Mouse (Mus musculus) lung, postnatal 25 days (tissue): ENCODE measurements around the gene Hist1h2ac.

Source experiments
- DNase-seq: peaks from one replicate; pipeline ENCODE4 v3.0.0; 2022; ENCODE audit warnings: low spot score

The Hist1h2ac gene

DNA sequence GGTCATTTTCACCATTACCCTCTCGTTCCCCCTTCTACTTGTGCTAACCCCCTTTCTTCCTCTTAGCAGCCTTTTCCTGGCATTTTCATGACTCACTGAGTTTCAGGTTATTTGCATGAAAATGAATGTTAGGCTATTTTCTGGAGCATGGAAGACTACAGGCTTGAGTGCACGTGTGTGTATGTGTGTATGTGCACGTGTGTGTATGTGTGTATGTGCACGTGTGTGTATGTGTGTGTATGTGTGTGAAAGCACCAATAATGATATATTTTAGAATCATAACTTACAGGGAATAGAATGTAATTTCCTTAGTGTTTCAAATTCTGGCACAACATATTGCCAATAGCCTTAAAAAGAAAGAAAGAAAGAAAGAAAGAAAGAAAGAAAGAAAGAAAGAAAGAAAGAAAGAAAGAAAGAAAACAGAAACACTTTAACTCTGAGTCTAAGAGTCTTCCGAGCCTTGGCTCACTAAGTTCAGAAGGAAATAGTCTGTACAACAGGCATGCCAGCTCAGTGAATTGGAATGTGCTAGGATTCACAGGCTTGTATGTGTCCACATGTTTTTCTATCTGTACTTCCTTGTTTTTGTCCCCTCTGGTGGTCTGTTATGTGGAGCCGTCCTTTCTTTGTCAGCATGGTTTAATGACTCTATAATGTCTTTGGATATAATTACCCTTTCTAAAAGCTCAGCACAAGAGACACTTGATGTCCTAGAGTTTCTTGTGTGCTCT is 23.9 kb downstream of the Hist1h2ac start:
- no peak for DNase-seq
